Mouse (Mus musculus) thymus, postnatal 25 days (tissue): ENCODE results near the gene Atad3a.
"Not testable (repeated sequence)": the region's sequence is repeated elsewhere in the genome, so short reads cannot be mapped to it uniquely, and the experiment has no call there.

ENCODE experiments used
- DNase-seq: peaks from one replicate; pipeline ENCODE4 v3.0.0; 2022

Atad3a gene

GRCm38 (mm10) chr4:155774280-155774754, 13.4 kb upstream of the Atad3a start, which contains the start of gene Vwa1:
Vwa1 (minus strand) TSS chr4:155774698.
- DNase-seq = peak; percentile 86

GRCm38 (mm10) chr4:155773335-155774078, 12.6 kb upstream of the Atad3a start:
- no peak for DNase-seq

GRCm38 (mm10) chr4:155772786-155773185, 11.9 kb upstream of the Atad3a start:
- DNase-seq = no peak

GRCm38 (mm10) chr4:155771706-155772105, 10.8 kb upstream of the Atad3a start:
- no peak for DNase-seq

GRCm38 (mm10) chr4:155770626-155771025, 9.7 kb upstream of the Atad3a start:
- no peak for DNase-seq

- peak; percentile 81 for DNase-seq
These were observed 9.1 kb upstream of the Atad3a start for GRCm38 (mm10) chr4:155769880-155770512.

- DNase-seq = no peak
These were observed 8.6 kb upstream of the Atad3a start for GRCm38 (mm10) chr4:155769496-155769879.

- no peak for DNase-seq
These were observed 1.5 kb upstream of the Atad3a start for GRCm38 (mm10) chr4:155762357-155762756.

GRCm38 (mm10) chr4:155761356-155762099, 635 bp upstream of the Atad3a start:
- no peak for DNase-seq

GRCm38 (mm10) chr4:155759862-155760612, 856 bp downstream of the Atad3a start:
- DNase-seq = peak; percentile 45

- no peak for DNase-seq
These were observed 3.9 kb downstream of the Atad3a start for GRCm38 (mm10) chr4:155757011-155757410.

GRCm38 (mm10) chr4:155746575-155747490, 14.1 kb downstream of the Atad3a start:
- no peak for DNase-seq

GRCm38 (mm10) chr4:155746036-155746548, 14.8 kb downstream of the Atad3a start:
- no peak for DNase-seq

GRCm38 (mm10) chr4:155745136-155745535, 15.8 kb downstream of the Atad3a start:
- no peak for DNase-seq

GRCm38 (mm10) chr4:155744474-155744873, 16.4 kb downstream of the Atad3a start:
- no peak for DNase-seq

GRCm38 (mm10) chr4:155742684-155743083, 18.2 kb downstream of the Atad3a start:
- DNase-seq = no peak

- DNase-seq = not testable (repeated sequence)
These were observed 20.2 kb downstream of the Atad3a start for GRCm38 (mm10) chr4:155740681-155741080.

GRCm38 (mm10) chr4:155739741-155740636, 20.9 kb downstream of the Atad3a start:
- no peak for DNase-seq

- DNase-seq = no peak
These were observed 21.7 kb downstream of the Atad3a start for GRCm38 (mm10) chr4:155739152-155739551.

GRCm38 (mm10) chr4:155738262-155738661, 22.6 kb downstream of the Atad3a start:
- DNase-seq = no peak
